Mouse (Mus musculus) embryonic facial prominence, embryonic 12.5 days (tissue): ENCODE results near the gene Cend1. TPM values are rescaled to one million over a fixed set of nuclear protein-coding genes. Genes with fewer than 3 reads are reported as not detected.

Source experiments
- ATAC-seq: fragments of 200-750 bp; cut with Nextera tagmentation; 2 replicates; pipeline ENCODE4 v1.8.0; 2017; ENCODE audit not compliant: insufficient number of reproducible peaks, insufficient read depth, low FRiP score, low TSS enrichment
- H3K27ac ChIP-seq: fragments of 300-500 bp; sonication (generic); 2 replicates; pipeline ENCODE4 v1.5.1; 2016; ENCODE audit warnings: mild to moderate bottlenecking
- H3K27me3 ChIP-seq: fragments of 300-500 bp; sonication (generic); 2 replicates; pipeline ENCODE4 v1.6.1; 2016; ENCODE audit warnings: mild to moderate bottlenecking, moderate library complexity
- H3K36me3 ChIP-seq: fragments of 300-500 bp; sonication (generic); 2 replicates; pipeline ENCODE4 v1.6.1; 2016; ENCODE audit warnings: mild to moderate bottlenecking
- H3K4me1 ChIP-seq: fragments of 300-500 bp; sonication (generic); 2 replicates; pipeline ENCODE4 v1.6.1; 2016
- H3K4me2 ChIP-seq: fragments of 300-500 bp; sonication (generic); replicated peaks from 2 replicates; pipeline ENCODE4 v1.6.1; 2016; ENCODE audit warnings: mild to moderate bottlenecking, moderate library complexity
- H3K4me3 ChIP-seq: fragments of 300-500 bp; sonication (generic); 2 replicates; pipeline ENCODE4 v1.5.1; 2016; ENCODE audit warnings: mild to moderate bottlenecking
- H3K9ac ChIP-seq: fragments of 300-500 bp; sonication (generic); 2 replicates; pipeline ENCODE4 v1.6.1; 2016; ENCODE audit warnings: mild to moderate bottlenecking, moderate library complexity
- H3K9me3 ChIP-seq: fragments of 300-500 bp; sonication (generic); 2 replicates; pipeline ENCODE4 v1.6.1; 2016; ENCODE audit warnings: mild to moderate bottlenecking, moderate library complexity
- WGBS: fragments of 180-500 bp; shearing (Covaris S2); methylation state at CpG from one replicate; pipeline ENCODE4 v1.1.7; 2016; 5-methylcytosine and 5-hydroxymethylcytosine counted together
- polyA plus RNA-seq: library from polyadenylated mRNA; unstranded; fragments of >200 nt; fragmentation: Nextera tagmentation; extraction: Ambion mirVana; gene quantifications from 2 replicates; pipeline ENCODE4 v1.2.1, GENCODE M21; 2016

Gene Cend1
- 7.4 and 10.4 TPM in 2 replicates for polyA plus RNA-seq

DNA sequence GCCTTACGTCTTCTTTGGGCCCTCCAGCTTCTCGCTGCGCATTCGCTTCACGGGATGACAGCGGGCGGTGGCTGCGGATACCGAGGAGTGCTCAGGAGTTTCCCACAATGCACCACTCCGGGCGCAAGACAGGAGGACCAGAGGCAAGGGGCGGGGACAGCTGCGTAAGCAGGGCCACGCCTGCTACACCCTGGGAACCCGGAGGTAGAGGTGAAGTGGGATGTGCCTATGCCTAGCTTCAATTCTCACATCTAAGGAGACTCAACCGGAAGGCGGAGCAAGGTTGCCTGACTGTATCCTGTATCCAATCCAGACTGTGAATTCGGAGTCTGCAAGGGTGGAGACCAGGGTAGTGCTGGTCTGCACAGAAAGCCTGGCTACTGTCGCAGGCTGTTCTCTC, at the start of gene Cend1:
Gene Cend1, minus strand, starts transcription at position 182 of the 400 bp plus-strand sequence.
- Histone ChIP-seq H3K9me3 (no peaks in the 10 kb centered on the region), H3K9ac (no peak within 1 kb of the TSS), H3K27me3 (no peaks in the 10 kb centered on the region), H3K4me3 (peak within 1 kb of the TSS; percentile 25), H3K27ac (peak within 1 kb of the TSS; percentile 43; the same call in 1 of the 2 replicates), H3K4me1 (peaks cover 23% of the 10 kb centered on the region), H3K4me2 (peak within 1 kb of the TSS; percentile 49), H3K36me3 (peaks cover 37% of the 10 kb centered on the region)
- 1% methylated on average over 19 of the region's 19 CpGs for whole genome bisulfite sequencing
- ATAC-seq: peak; percentile 70

DNA sequence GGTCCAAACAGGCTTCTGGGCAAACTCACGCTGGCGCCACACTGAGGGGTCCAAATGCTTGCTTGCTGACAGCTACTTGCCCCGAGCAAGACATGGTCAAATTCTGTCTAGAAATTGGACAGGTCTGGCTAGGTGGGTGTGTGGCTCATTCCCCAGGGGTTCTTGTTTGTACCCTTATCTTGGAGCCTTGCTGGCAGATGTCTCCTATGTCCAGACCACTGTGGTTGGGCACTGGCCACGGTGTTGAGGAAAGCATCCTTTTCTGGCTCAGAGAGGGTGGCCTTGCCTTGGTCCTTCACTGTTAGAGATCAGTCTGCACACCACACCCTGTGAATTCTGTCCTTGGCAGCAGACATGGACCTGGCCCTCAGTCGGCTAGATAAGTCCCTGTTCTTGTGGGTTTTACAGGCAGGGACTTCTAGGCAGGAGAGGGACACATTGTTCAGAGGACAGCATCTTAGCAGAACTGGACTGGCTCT, 49.0 kb upstream of the Cend1 start:
- Histone ChIP-seq H3K27ac (0 out of 2 replicates have a peak overlapping the region, but pooled peaks have one; percentile 85), H3K4me3 (no peak overlapping the region), H3K4me2 (peak overlapping the region; percentile 19), H3K4me1 (peaks cover 69% of the 10 kb centered on the region), H3K9ac (no peak overlapping the region), H3K36me3 (no peaks in the 10 kb centered on the region), H3K27me3 (peaks cover 21% of the 10 kb centered on the region), H3K9me3 (no peaks in the 10 kb centered on the region)
- 75% methylated on average over 5 of the region's 5 CpGs for WGBS
- no peak for ATAC-seq

DNA sequence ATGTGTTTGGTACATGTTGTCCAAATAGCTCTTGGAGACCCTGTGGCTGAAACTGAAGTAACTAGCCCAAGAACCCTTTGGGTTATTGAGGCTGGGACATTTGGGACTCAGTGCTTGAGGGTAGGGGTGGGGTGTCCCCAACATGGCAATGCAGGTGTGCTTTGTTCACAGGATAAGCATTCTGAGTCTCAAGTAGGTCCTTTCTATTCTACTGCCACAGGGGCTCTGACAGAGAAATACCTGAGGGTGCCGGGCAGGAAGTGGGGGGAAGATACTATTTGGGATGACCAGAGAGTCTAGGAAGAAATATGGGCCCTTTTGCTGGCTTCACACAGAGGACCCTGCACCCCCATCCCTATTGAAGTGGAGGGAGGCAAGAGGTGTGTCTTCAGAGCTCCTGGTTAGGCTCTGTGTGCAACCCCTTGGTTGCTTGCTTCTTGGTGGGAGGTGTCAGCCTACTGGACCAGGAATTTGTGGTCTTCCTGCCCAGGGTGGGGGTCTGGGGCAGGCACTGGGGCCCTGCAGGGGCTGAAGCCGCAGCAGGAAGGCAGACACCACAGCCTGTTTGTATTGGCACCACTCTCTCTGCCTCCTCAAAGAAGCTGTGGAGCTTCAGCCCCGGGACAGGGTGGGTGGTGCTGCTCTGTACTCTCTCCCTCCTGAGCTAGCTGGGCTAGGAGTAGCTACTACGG, 48.4 kb upstream of the Cend1 start:
- Histone ChIP-seq H3K36me3 (peaks cover 2% of the 10 kb centered on the region), H3K27ac (peak overlapping the region; percentile 85), H3K9ac (no peak overlapping the region), H3K9me3 (no peaks in the 10 kb centered on the region), H3K27me3 (peaks cover 15% of the 10 kb centered on the region), H3K4me1 (peaks cover 64% of the 10 kb centered on the region), H3K4me3 (no peak overlapping the region), H3K4me2 (peak overlapping the region; percentile 19)
- WGBS: 58% methylated on average over 4 of the region's 4 CpGs
- ATAC-seq: no peak

GRCm38 (mm10) chr7:141476981-141477370, 47.7 kb upstream of the Cend1 start:
- peaks cover 7% of the 10 kb centered on the region for H3K27me3 ChIP-seq
- H3K9ac ChIP-seq: peak overlapping the region; percentile 73
- H3K27ac ChIP-seq: peak overlapping the region; percentile 85
- WGBS: 14% methylated on average over 7 of the region's 7 CpGs
- peak overlapping the region; percentile 80 for H3K4me3 ChIP-seq
- peaks cover 10% of the 10 kb centered on the region for H3K36me3 ChIP-seq
- peaks cover 57% of the 10 kb centered on the region for H3K4me1 ChIP-seq
- H3K4me2 ChIP-seq: peak overlapping the region; percentile 81
- ATAC-seq: no peak
- no peaks in the 10 kb centered on the region for H3K9me3 ChIP-seq

DNA sequence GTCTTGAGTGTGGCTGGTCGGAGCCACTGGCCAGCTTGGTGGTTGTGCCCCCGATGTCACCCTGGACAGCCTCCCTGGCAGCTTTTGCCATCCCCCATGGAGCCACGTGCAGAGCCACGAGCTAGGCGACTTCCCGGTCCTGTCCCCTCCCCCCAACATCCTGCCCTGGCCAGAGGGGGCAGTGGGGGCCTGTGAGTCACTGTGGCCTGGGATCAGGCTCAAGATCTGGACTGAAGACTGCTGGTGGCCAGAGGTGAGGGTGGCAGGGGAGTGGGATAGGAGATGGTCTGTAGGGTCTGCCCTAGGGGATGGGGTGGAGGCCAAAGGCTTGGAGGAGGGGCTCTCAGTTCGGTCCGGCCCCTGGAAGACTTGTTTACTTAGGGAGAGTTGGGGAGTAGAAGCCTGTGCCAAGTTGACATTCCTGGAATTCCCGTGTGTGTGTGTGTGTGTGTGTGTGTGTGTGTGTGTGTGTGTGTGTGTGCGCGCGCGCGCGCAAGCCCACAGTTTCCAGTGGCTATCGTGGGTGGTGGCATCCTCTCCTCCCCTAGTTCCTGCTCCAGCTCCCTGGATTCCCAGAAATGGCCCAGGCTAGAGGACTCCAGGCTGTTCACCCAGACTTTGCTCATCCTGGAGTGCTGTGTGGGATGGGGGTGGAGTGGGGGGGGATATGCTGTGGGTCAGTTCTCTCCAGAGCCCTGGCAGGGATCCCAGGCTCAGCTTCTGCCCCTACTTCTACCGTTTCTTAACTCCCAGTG, 47.1 kb upstream of the Cend1 start:
- ATAC-seq: peak; percentile 36
- peaks cover 14% of the 10 kb centered on the region for H3K36me3 ChIP-seq
- peak overlapping the region; percentile 80 for H3K4me3 ChIP-seq
- peak overlapping the region; percentile 73 for H3K9ac ChIP-seq
- peak overlapping the region; percentile 85 for H3K27ac ChIP-seq
- H3K4me1 ChIP-seq: peaks cover 51% of the 10 kb centered on the region
- H3K27me3 ChIP-seq: peaks cover 5% of the 10 kb centered on the region; the same call in 1 of the 2 replicates
- peak overlapping the region; percentile 81 for H3K4me2 ChIP-seq
- WGBS: 2% methylated on average over 17 of the region's 17 CpGs
- no peaks in the 10 kb centered on the region for H3K9me3 ChIP-seq

DNA sequence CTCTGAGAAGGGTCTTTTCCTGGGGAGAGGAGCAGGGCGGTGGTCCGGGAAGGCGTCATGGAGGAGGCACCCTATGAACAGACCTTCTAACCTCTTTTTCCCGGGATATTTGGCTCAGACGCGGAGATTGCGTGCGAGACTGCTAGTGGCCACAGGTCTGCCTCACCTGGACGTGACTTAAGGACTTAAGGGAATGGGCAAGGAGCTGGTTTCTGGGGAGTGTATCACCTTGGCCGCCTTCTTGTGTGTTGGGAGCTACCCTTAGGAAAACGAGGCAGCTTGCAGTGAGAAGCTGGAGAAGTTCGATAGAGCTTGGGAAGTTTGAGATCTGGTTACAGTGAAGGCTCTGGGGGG, 46.5 kb upstream of the Cend1 start:
- ATAC-seq: peak; percentile 3; the same call in 1 of the 2 replicates
- Histone ChIP-seq H3K9ac (peak overlapping the region; percentile 73), H3K27me3 (no peaks in the 10 kb centered on the region), H3K4me1 (peaks cover 45% of the 10 kb centered on the region), H3K27ac (peak overlapping the region; percentile 85), H3K4me3 (peak overlapping the region; percentile 80), H3K36me3 (peaks cover 20% of the 10 kb centered on the region), H3K4me2 (peak overlapping the region; percentile 81), H3K9me3 (no peaks in the 10 kb centered on the region)
- WGBS: under 1% methylated on average over 12 of the region's 12 CpGs

GRCm38 (mm10) chr7:141475011-141475804, 45.9 kb upstream of the Cend1 start, which contains the start of the genes Polr2l and Tspan4:
TSS of gene Polr2l (minus strand) at chr7:141475132.
TSS of gene Tspan4 (plus strand) at chr7:141475240.
- peak within 1 kb of the TSS; percentile 85 for H3K27ac ChIP-seq
- peak within 1 kb of the TSS; percentile 73 for H3K9ac ChIP-seq
- peaks cover 43% of the 10 kb centered on the region for H3K4me1 ChIP-seq
- H3K36me3 ChIP-seq: peaks cover 26% of the 10 kb centered on the region
- peak; percentile 50; the same call in 1 of the 2 replicates for ATAC-seq
- H3K27me3 ChIP-seq: no peaks in the 10 kb centered on the region
- H3K9me3 ChIP-seq: no peaks in the 10 kb centered on the region
- H3K4me3 ChIP-seq: peak within 1 kb of the TSS; percentile 80
- under 1% methylated on average over 87 of the region's 87 CpGs for WGBS
- H3K4me2 ChIP-seq: peak within 1 kb of the TSS; percentile 81

DNA sequence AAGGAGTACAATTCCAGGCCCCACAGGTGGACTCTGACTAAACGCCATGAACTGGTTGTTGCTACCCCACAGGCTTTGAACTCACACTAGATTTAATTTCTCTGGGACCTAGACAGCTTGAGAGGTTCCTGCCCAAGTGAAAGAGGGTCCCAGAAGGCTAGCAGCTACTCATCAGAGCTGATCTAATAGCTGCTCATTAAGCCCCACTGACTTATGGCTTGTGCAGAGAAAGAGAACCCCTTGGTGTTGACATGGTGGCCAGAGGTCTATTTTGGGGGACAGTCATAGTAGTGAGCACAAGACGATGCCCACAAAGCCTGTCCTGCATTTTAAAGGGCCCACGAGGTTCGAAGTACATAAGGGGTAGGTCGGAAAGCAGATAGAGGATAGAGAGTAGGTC, 44.9 kb upstream of the Cend1 start:
- Histone ChIP-seq H3K4me3 (peak overlapping the region; percentile 80), H3K4me2 (peak overlapping the region; percentile 81), H3K27me3 (no peaks in the 10 kb centered on the region), H3K9ac (peak overlapping the region; percentile 73), H3K27ac (no peak overlapping the region), H3K4me1 (peaks cover 53% of the 10 kb centered on the region), H3K36me3 (peaks cover 36% of the 10 kb centered on the region), H3K9me3 (no peaks in the 10 kb centered on the region)
- no peak for ATAC-seq
- 10% methylated on average over 5 of the region's 5 CpGs for WGBS

- H3K4me2 ChIP-seq: no peak overlapping the region
- peaks cover 57% of the 10 kb centered on the region for H3K4me1 ChIP-seq
- no peak for ATAC-seq
- no peaks in the 10 kb centered on the region for H3K9me3 ChIP-seq
- no peaks in the 10 kb centered on the region for H3K27me3 ChIP-seq
- H3K36me3 ChIP-seq: peaks cover 36% of the 10 kb centered on the region
- H3K9ac ChIP-seq: no peak overlapping the region
- WGBS: 85% methylated on average over 6 of the region's 6 CpGs
- H3K27ac ChIP-seq: no peak overlapping the region
- H3K4me3 ChIP-seq: no peak overlapping the region
Observed at GRCm38 (mm10) chr7:141472763-141473162, 43.5 kb upstream of the Cend1 start.

- Histone ChIP-seq H3K27ac (no peak overlapping the region), H3K4me3 (no peak overlapping the region), H3K36me3 (peaks cover 36% of the 10 kb centered on the region), H3K9me3 (no peaks in the 10 kb centered on the region), H3K9ac (no peak overlapping the region), H3K27me3 (no peaks in the 10 kb centered on the region), H3K4me2 (no peak overlapping the region), H3K4me1 (peaks cover 51% of the 10 kb centered on the region)
- ATAC-seq: no peak
- 83% methylated on average over 6 of the region's 6 CpGs for WGBS
Observed at GRCm38 (mm10) chr7:141472226-141472625, 42.9 kb upstream of the Cend1 start.

DNA sequence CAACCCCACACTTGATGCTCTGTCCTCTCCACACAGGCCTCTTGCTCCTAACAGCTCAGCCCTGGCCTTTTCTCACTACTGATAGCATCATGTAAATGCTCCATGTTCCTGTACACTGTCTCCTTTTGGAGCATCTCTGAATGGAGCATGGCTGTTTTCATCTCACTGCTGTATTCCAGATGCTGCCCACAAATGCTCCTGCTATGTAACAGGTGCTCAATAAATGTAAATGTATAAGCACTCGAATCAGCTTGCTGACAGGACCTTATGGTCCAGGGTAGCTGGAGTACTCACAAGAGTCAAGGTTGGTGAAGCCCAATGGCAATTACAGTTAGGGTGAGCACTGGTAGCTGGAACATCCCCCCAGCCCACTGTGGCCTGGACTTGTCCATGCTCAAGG, 41.9 kb upstream of the Cend1 start:
- peaks cover 36% of the 10 kb centered on the region for H3K36me3 ChIP-seq
- no peak overlapping the region for H3K9ac ChIP-seq
- no peaks in the 10 kb centered on the region for H3K9me3 ChIP-seq
- no peak overlapping the region for H3K27ac ChIP-seq
- WGBS: 92% methylated on average over 1 of the region's 1 CpGs
- H3K4me3 ChIP-seq: no peak overlapping the region
- H3K4me1 ChIP-seq: peaks cover 42% of the 10 kb centered on the region
- ATAC-seq: no peak
- no peaks in the 10 kb centered on the region; the same call in 1 of the 2 replicates for H3K27me3 ChIP-seq
- H3K4me2 ChIP-seq: no peak overlapping the region
